Mouse (Mus musculus) ES-E14 (cell line): Measurements from ENCODE around the gene Zfp653. TPM values are rescaled to one million over a fixed set of nuclear protein-coding genes. Genes with fewer than 3 reads are reported as not detected.
A peak's percentile ranks its signal among the peaks of the same experiment; 100 is the strongest.

Source experiments
- DNase-seq: peaks from one replicate; pipeline ENCODE4 v3.0.0-alpha.2; 2013; ENCODE audit warnings: low read depth, low spot score
- H3K27ac ChIP-seq: 2 replicates; pipeline ENCODE4 v1.5.1; 2012; ENCODE audit warnings: low read depth, mild to moderate bottlenecking, low read length, moderate library complexity, mixed read lengths; ENCODE audit not compliant: poor library complexity, insufficient read depth, severe bottlenecking
- H3K36me3 ChIP-seq: 2 replicates; pipeline ENCODE4 v1.6.1; 2012; ENCODE audit warnings: mild to moderate bottlenecking, low read length, moderate library complexity, mixed read lengths; ENCODE audit not compliant: control insufficient read depth, poor library complexity, insufficient read depth, severe bottlenecking
- H3K4me1 ChIP-seq, 2 experiments: fragments of 150-350 bp in 1 of 2; sonication (generic) in 1 of 2; 2 replicates each; pipeline ENCODE4 v1.6.1; 2012; ENCODE audit warnings: low read length in 2 of 2, mild to moderate bottlenecking in 1 of 2, mixed read lengths in 1 of 2; ENCODE audit not compliant: control insufficient read depth in 2 of 2, insufficient read depth in 2 of 2, poor library complexity in 1 of 2
- H3K4me3 ChIP-seq, 2 experiments: fragments of 150-350 bp in 1 of 2; sonication (generic) in 1 of 2; 2 replicates each; pipeline ENCODE4 v1.5.1; 2012; ENCODE audit warnings: low read length in 2 of 2, low read depth in 1 of 2, mild to moderate bottlenecking in 1 of 2, mixed read lengths in 1 of 2; ENCODE audit not compliant: insufficient read depth in 1 of 2, poor library complexity in 1 of 2, severe bottlenecking in 1 of 2
- H3K9ac ChIP-seq: 2 replicates; pipeline ENCODE4 v1.6.1; 2012; ENCODE audit warnings: low read depth, mild to moderate bottlenecking, low read length, mixed read lengths; ENCODE audit not compliant: poor library complexity, insufficient read depth, severe bottlenecking
- H3K9me3 ChIP-seq: fragments of 150-350 bp; sonication (generic); 2 replicates; pipeline ENCODE4 v1.6.1; 2012; ENCODE audit warnings: low read depth, mild to moderate bottlenecking, low read length; ENCODE audit not compliant: control insufficient read depth, insufficient read depth
- CHD2 ChIP-seq: IDR thresholded peaks from 2 replicates; pipeline ENCODE4 v1.6.1; 2014; ENCODE audit warnings: mild to moderate bottlenecking, low read depth, low read length, inconsistent platforms
- HCFC1 ChIP-seq: IDR thresholded peaks from 2 replicates; pipeline ENCODE4 v1.6.1; 2012; ENCODE audit warnings: low read length, inconsistent platforms, borderline replicate concordance; ENCODE audit not compliant: insufficient read depth
- MAFK ChIP-seq: IDR thresholded peaks from 2 replicates; pipeline ENCODE4 v1.6.1; 2014; ENCODE audit warnings: mild to moderate bottlenecking, low read depth, low read length, inconsistent platforms; ENCODE audit not compliant: insufficient read depth
- ZC3H11A ChIP-seq: IDR thresholded peaks from 2 replicates; pipeline ENCODE4 v1.6.1; 2012; ENCODE audit warnings: low read depth, mild to moderate bottlenecking, inconsistent platforms, low read length, borderline replicate concordance
- ZNF384 ChIP-seq: IDR thresholded peaks from 2 replicates; pipeline ENCODE4 v1.6.1; 2012; ENCODE audit warnings: low read depth, low read length, inconsistent platforms
- in situ Hi-C, 2 experiments: fragments of 600-800 bp; cut with MboI; formaldehyde crosslinking; loops; one replicate each; pipeline ENCODE4 v1.15.1; 2025; ENCODE audit warnings: low sequenced_read_pairs in 2 of 2, inconsistent platforms in 1 of 2; ENCODE audit not compliant: unreplicated experiment in 2 of 2
- total RNA-seq: library from RNA; depleted of rRNA; stranded (reverse); fragments of 300-350 nt; gene quantifications from 2 replicates; pipeline ENCODE4 v1.2.3, GENCODE M21; 2012

Zfp653 gene
- total RNA-seq, 1 experiment: 10.9 TPM

DNA sequence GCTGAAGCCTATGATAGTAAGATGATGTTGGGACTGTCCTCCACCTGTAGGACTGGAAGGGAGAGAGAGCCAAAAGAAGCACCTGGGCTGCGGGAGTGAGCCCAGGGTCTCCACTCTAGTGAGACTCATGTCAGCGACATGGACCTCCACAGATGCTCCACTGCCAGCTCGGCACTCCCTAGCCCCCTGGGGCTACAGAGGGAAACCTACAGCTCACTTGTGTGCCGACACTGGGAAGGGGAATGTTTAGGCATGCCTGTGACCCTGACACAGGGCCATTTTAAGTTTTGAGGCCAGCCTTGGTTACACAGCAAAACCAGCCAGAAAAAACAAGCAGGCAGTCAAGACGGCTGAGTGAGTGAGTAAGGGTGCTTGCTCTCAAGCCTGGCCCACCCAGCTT lies 4.0 kb downstream of the Zfp653 start:
- H3K4me3 ChIP-seq: no peak overlapping the region
- no peaks in the 10 kb centered on the region for H3K9me3 ChIP-seq
- H3K4me1 ChIP-seq: peaks cover 0 to 4% of the 10 kb centered on the region in 2 experiments; a peak in 1 of 4 replicates
- H3K9ac ChIP-seq: no peak overlapping the region
- H3K27ac ChIP-seq: no peak overlapping the region
- no peak for DNase-seq
- TF ChIP-seq ZNF384: no peak
- TF ChIP-seq HCFC1: no peak
- TF ChIP-seq CHD2: no peak
- no peak for TF ChIP-seq ZC3H11A
- no peak for TF ChIP-seq MAFK
- H3K36me3 ChIP-seq: peaks cover 25% of the 10 kb centered on the region
- in situ Hi-C loops: no loop called here

DNA sequence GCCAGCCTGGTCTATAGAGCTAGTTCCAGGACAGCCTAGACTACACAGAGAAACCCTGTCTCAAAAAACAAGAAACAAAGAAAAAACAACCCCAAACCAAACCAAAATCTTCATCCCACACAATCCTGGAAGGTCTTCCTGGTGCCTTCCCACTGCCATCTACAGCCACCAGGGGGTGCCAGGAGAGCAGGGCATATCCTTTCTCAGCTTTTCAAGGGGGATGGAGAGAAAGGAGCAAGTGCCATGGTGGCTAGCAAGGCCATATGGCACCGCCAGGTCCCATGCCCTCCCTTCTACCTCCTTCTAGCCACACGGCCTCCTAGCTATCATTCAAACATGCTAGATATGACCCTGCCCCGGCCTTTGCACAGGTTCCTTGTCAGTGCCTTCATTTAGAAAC lies 4.7 kb downstream of the Zfp653 start:
- Histone ChIP-seq H3K27ac (no peak overlapping the region), H3K4me3 (no peak overlapping the region), H3K9ac (no peak overlapping the region), H3K9me3 (no peaks in the 10 kb centered on the region), H3K36me3 (peaks cover 25% of the 10 kb centered on the region), H3K4me1 (peaks cover 0 to 4% of the 10 kb centered on the region in 2 experiments; a peak in 1 of 4 replicates)
- no peak for TF ChIP-seq HCFC1
- TF ChIP-seq CHD2: no peak
- no peak for TF ChIP-seq MAFK
- no peak for TF ChIP-seq ZC3H11A
- no peak for TF ChIP-seq ZNF384
- DNase-seq: no peak
- in situ Hi-C loops: no loop called here

DNA sequence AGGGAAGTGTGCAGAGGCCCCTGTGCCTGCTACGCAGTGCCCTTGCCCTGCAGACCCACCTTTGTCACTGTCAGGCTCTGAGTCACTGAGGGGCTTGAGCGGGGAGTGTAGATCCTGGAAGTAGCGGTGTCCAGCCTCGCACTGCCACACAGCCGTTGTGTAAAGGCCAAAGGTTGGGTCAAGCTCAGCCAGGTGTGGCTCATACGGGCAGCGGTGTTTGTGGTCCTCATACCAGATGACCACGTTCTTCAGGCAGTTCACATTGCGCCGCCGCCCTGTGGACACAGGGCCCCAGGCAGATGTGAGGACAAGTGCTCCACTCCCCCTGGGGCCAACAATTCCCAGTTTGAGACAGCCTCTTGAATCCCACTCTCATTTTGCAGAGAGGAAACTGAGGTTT lies 5.5 kb downstream of the Zfp653 start:
- H3K36me3 ChIP-seq: peaks cover 28% of the 10 kb centered on the region
- TF ChIP-seq ZC3H11A: no peak
- TF ChIP-seq MAFK: no peak
- TF ChIP-seq HCFC1: no peak
- TF ChIP-seq CHD2: no peak
- no peak for TF ChIP-seq ZNF384
- H3K4me3 ChIP-seq: no peak overlapping the region
- in situ Hi-C loops: no loop called here
- H3K9me3 ChIP-seq: no peaks in the 10 kb centered on the region
- no peak overlapping the region for H3K27ac ChIP-seq
- 0 out of 2 replicates have a peak overlapping the region, but pooled peaks have one; percentile 21 for H3K9ac ChIP-seq
- DNase-seq: no peak
- H3K4me1 ChIP-seq: peaks cover 0 to 4% of the 10 kb centered on the region in 2 experiments; a peak in 1 of 4 replicates

DNA sequence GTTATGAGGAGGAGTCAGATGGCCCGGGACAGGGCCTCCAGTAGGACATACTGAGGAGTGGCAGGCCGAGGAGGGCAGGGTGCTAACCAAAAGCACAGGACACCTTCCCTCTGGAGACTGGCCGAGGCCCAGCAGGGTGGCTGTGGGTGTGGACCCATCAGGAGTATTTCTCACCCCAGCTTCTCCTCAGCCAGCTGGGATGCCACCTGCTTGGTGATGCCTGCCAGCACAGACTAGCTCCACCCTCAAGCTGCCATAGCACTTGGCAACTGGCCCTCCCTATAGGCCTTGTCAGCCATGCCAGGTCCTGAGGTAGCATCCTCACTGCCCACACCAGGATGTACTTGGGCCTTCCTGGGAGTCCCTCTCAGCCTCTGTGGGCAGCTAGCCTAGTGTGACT lies 6.8 kb downstream of the Zfp653 start:
- no peak for DNase-seq
- Histone ChIP-seq H3K27ac (no peak overlapping the region), H3K36me3 (peaks cover 28% of the 10 kb centered on the region), H3K4me3 (no peak overlapping the region), H3K9ac (no peak overlapping the region), H3K9me3 (no peaks in the 10 kb centered on the region), H3K4me1 (no peaks in the 10 kb centered on the region)
- in situ Hi-C loops: no loop called here
- no peak for TF ChIP-seq ZC3H11A
- TF ChIP-seq ZNF384: no peak

DNA sequence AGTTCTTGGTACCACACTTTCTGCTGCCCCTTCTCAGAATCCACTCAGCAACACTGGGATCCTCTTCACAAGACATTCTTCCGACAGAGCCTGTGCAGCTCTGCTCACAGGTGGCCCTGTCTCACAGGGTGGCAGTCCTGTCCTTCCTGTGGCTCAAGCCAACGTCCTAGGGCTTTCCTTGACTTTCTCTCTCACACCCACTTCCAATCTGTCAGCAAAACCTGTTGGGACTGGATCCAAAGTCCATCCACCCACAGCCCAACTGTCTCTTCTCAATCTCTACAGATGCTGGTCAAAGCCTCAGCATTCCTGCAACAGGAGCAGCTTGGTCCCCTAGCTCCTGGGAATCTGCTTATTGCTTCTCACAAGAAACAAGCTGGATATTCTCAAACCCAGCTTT lies 9.8 kb downstream of the Zfp653 start:
- Histone ChIP-seq H3K4me3 (no peak overlapping the region), H3K36me3 (peaks cover 18% of the 10 kb centered on the region), H3K9ac (no peak overlapping the region), H3K27ac (no peak overlapping the region), H3K9me3 (no peaks in the 10 kb centered on the region), H3K4me1 (no peaks in the 10 kb centered on the region)
- no peak for TF ChIP-seq HCFC1
- no peak for TF ChIP-seq ZNF384
- no peak for TF ChIP-seq MAFK
- no peak for TF ChIP-seq CHD2
- TF ChIP-seq ZC3H11A: no peak
- in situ Hi-C loops: no loop called here
- DNase-seq: no peak
